Mouse (Mus musculus) lung, embryonic 14.5 days (tissue): ENCODE measurements around the gene Ppp1r37. TPM values are rescaled to one million over a fixed set of nuclear protein-coding genes. Genes with fewer than 3 reads are reported as not detected.

Experiments used
- ATAC-seq: fragments of 200-750 bp; cut with Nextera tagmentation; 2 replicates; pipeline ENCODE4 v1.8.0; 2017; ENCODE audit warnings: mild to moderate bottlenecking, moderate TSS enrichment, moderate library complexity; ENCODE audit not compliant: insufficient read depth
- DNase-seq: peaks from one replicate; pipeline ENCODE4 v3.0.0-alpha.2; 2015
- H3K27ac ChIP-seq: fragments of 300-500 bp; sonication (generic); 2 replicates; pipeline ENCODE4 v1.5.1; 2014; ENCODE audit warnings: low read depth, mild to moderate bottlenecking, moderate library complexity
- H3K27me3 ChIP-seq: fragments of 300-500 bp; sonication (generic); 2 replicates; pipeline ENCODE4 v1.6.1; 2014; ENCODE audit warnings: low read length, control low read depth; ENCODE audit not compliant: insufficient read depth
- H3K36me3 ChIP-seq: fragments of 300-500 bp; sonication (generic); 2 replicates; pipeline ENCODE4 v1.6.1; 2014; ENCODE audit warnings: control low read depth; ENCODE audit not compliant: insufficient read depth
- H3K4me1 ChIP-seq: fragments of 300-500 bp; sonication (generic); 2 replicates; pipeline ENCODE4 v1.6.1; 2014; ENCODE audit warnings: antibody characterized with exemption, control low read depth; ENCODE audit not compliant: insufficient read depth
- H3K4me2 ChIP-seq: fragments of 300-500 bp; sonication (generic); 2 replicates; pipeline ENCODE4 v1.6.1; 2014; ENCODE audit warnings: mild to moderate bottlenecking
- H3K4me3 ChIP-seq: fragments of 300-500 bp; sonication (generic); 2 replicates; pipeline ENCODE4 v1.5.1; 2014; ENCODE audit warnings: low read depth, low read length
- H3K9ac ChIP-seq: fragments of 300-500 bp; sonication (generic); 2 replicates; pipeline ENCODE4 v1.6.1; 2014
- H3K9me3 ChIP-seq: fragments of 300-500 bp; sonication (generic); 2 replicates; pipeline ENCODE4 v1.6.1; 2016; ENCODE audit warnings: low read depth, low read length, control low read depth
- CTCF ChIP-seq: IDR thresholded peaks from 2 replicates; pipeline ENCODE4 v1.5.1; 2016; ENCODE audit warnings: antibody characterized with exemption, low read depth
- WGBS: fragments of 180-500 bp; shearing (Covaris S2); extraction: QIAGEN DNeasy Blood & Tissue Kit; methylation state at CpG from one replicate; pipeline ENCODE4 v1.1.7; 2014; 5-methylcytosine and 5-hydroxymethylcytosine counted together
- polyA plus RNA-seq: library from polyadenylated mRNA; unstranded; fragments of >200 nt; fragmentation: Nextera tagmentation; extraction: Ambion mirVana; gene quantifications from 2 replicates; pipeline ENCODE4 v1.2.1, GENCODE M21; 2014

The Ppp1r37 gene
- polyA plus RNA-seq, 1 experiment from 2014 or later, result 6.2 TPM

GRCm38 (mm10) chr7:19561765-19562642, 872 bp downstream of the Ppp1r37 start:
- Histone ChIP-seq H3K9ac (peak overlapping the region; percentile 95), H3K9me3 (no peaks in the 10 kb centered on the region; the same call in 1 of the 2 replicates), H3K4me3 (peak overlapping the region; percentile 88), H3K27ac (peak overlapping the region; percentile 92), H3K36me3 (peaks cover 24% of the 10 kb centered on the region), H3K4me2 (peak overlapping the region; percentile 99), H3K27me3 (no peaks in the 10 kb centered on the region), H3K4me1 (peaks cover 5% of the 10 kb centered on the region; the same call in 1 of the 2 replicates)
- TF ChIP-seq CTCF, result no peak
- DNase-seq (peak; percentile 97), ATAC-seq (peak; percentile 88)
- WGBS, result under 1% methylated on average over 102 of the region's 102 CpGs

DNA sequence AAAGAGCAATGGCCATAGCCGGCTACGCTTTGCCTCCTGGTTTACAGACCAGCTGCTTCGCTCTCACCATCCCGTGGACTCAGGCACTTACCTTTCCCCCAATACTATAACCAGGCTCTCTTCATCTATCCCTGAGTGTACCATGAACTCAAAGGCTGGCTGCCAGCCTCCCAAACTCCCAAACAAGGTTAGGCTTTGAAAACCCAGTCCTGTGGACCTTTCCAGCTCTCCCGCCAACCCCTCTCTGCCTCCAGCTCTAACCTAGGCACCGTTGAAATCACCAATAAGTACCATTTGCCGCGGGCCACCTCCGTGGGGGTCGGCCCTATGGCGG, 1.5 kb downstream of the Ppp1r37 start:
- WGBS, result 1% methylated on average over 11 of the region's 11 CpGs
- Histone ChIP-seq H3K4me2 (peak overlapping the region; percentile 99), H3K4me1 (peaks cover 5% of the 10 kb centered on the region; the same call in 1 of the 2 replicates), H3K9me3 (no peaks in the 10 kb centered on the region; the same call in 1 of the 2 replicates), H3K36me3 (peaks cover 24% of the 10 kb centered on the region), H3K27ac (peak overlapping the region; percentile 92), H3K27me3 (no peaks in the 10 kb centered on the region), H3K4me3 (peak overlapping the region; percentile 88), H3K9ac (peak overlapping the region; percentile 95)
- no peak for TF ChIP-seq CTCF
- ATAC-seq, result no peak
- DNase-seq, result no peak

DNA sequence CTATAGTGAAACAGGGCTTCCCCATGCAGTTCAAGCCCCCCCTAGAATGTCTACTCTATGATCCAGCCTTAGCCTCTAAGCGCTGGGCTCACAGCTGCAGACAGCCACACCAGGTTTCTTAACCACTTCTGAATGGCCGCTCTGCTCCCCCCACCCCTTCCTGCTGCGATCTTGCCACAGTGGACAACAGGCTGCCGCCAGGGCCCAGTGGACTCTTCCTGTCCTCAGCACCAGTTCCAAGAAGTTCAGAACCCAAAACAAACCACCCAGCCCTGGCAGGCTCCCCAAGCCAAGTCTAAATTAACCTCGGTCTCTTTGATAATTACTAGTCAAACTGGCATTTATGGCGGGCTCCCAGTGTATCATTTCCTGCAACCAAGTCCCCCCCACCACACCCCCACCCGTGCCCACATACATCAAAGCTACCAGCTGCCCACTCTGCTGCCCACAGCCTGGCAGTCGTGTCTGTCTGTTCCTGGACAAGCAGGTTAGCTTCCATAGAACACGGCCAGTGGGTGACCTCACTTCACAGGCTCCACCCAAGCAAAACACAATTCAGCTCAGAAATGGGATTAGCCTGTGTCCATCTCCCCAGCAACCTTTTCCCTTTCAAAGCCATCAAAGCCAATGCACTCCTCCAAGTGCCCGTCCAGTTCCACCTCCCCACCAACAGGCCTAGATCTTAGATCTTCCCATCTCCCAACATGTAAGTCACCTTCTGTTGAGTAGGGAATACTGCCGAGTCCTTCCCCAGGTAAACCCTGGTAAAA, 2.2 kb downstream of the Ppp1r37 start:
- H3K36me3 ChIP-seq, result peaks cover 25% of the 10 kb centered on the region
- no peaks in the 10 kb centered on the region for H3K27me3 ChIP-seq
- H3K4me2 ChIP-seq, result peak overlapping the region; percentile 99
- peak overlapping the region; percentile 95 for H3K9ac ChIP-seq
- H3K9me3 ChIP-seq, result no peaks in the 10 kb centered on the region; the same call in 1 of the 2 replicates
- no peak for TF ChIP-seq CTCF
- WGBS, result 16% methylated on average over 11 of the region's 11 CpGs
- H3K4me1 ChIP-seq, result peaks cover 5% of the 10 kb centered on the region; the same call in 1 of the 2 replicates
- peak overlapping the region; percentile 92; the same call in 1 of the 2 replicates for H3K27ac ChIP-seq
- no peak for DNase-seq
- no peak for ATAC-seq
- H3K4me3 ChIP-seq, result peak overlapping the region; percentile 88

DNA sequence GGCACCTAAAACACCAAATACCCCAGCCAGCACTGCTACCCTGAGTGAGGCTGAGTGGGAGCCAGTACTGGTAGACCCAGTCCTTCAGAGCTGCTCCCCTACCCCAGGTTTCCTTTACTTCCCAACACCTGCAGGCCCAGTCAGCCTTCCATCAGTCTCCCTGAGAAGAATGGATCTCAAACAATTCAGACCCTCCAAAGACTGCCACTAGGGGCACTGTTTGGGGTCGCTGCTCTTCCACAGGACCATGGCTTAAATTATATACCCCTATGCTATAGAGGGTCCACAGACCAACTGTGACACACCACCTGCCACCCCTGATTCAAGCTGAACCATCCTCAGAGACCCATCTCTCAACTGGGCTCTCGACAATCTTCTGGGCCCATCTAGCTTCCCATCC, 3.9 kb downstream of the Ppp1r37 start:
- Histone ChIP-seq H3K9ac (no peak overlapping the region), H3K4me1 (peaks cover 5% of the 10 kb centered on the region; the same call in 1 of the 2 replicates), H3K27me3 (no peaks in the 10 kb centered on the region), H3K36me3 (peaks cover 23% of the 10 kb centered on the region), H3K27ac (no peak overlapping the region), H3K9me3 (no peaks in the 10 kb centered on the region), H3K4me3 (no peak overlapping the region), H3K4me2 (peak overlapping the region; percentile 99)
- TF ChIP-seq CTCF, result peak; percentile 70
- peak; percentile 60 for DNase-seq
- no peak for ATAC-seq
- WGBS, result 33% methylated on average over 2 of the region's 2 CpGs

GRCm38 (mm10) chr7:19557982-19558900, 4.6 kb downstream of the Ppp1r37 start:
- Histone ChIP-seq H3K4me1 (peaks cover 5% of the 10 kb centered on the region; the same call in 1 of the 2 replicates), H3K9ac (0 out of 2 replicates have a peak overlapping the region, but pooled peaks have one; percentile 6), H3K4me3 (no peak overlapping the region), H3K27ac (peak overlapping the region; percentile 36; the same call in 1 of the 2 replicates), H3K36me3 (peaks cover 30% of the 10 kb centered on the region), H3K9me3 (no peaks in the 10 kb centered on the region), H3K27me3 (no peaks in the 10 kb centered on the region), H3K4me2 (0 out of 2 replicates have a peak overlapping the region, but pooled peaks have one; percentile 15)
- 88% methylated on average over 6 of the region's 6 CpGs for WGBS
- ATAC-seq, result no peak; the same call in 1 of the 2 replicates
- DNase-seq, result no peak
- no peak for TF ChIP-seq CTCF

- WGBS, result 90% methylated on average over 2 of the region's 2 CpGs
- Histone ChIP-seq H3K9me3 (no peaks in the 10 kb centered on the region), H3K27me3 (no peaks in the 10 kb centered on the region), H3K9ac (no peak overlapping the region), H3K4me1 (peaks cover 5% of the 10 kb centered on the region; the same call in 1 of the 2 replicates), H3K36me3 (peaks cover 38% of the 10 kb centered on the region), H3K4me3 (no peak overlapping the region), H3K27ac (no peak overlapping the region), H3K4me2 (no peak overlapping the region)
- DNase-seq (no peak), ATAC-seq (no peak)
- TF ChIP-seq CTCF, result no peak
These were observed 5.8 kb downstream of the Ppp1r37 start for GRCm38 (mm10) chr7:19557086-19557485.
